Mouse (Mus musculus): ENCODE results near the gene Amh. TPM values are rescaled to one million over a fixed set of nuclear protein-coding genes. Genes with fewer than 3 reads are reported as not detected.

Gene Amh
- polyA plus RNA-seq, 1 experiment, result 0.17 TPM

DNA sequence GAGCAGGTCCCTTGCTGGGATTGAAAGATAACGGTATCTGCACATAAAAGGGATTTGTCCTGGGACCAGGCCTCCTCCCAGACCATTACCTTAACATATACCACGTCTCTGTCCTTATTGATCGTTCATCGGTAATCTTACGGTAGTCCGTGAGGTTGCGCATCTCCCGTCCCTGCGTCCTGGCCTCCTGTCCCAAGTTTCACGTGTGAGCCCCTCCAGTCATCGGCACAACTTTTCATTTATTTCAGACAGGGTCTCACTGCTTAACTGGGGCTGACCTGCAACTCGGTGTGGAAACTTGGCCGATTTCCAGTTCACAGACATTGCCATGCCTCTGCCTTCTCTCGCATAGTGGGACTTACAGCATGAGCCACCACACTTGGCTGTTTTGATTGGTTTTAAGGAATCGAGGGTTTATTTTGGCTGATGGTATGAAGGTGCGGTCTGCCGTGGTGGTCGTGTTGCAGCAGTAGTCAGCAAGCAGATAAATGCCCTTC lies 5.9 kb upstream of the Amh start:
- Histone ChIP-seq H3K27me3 (replicated peaks; ENCODE audit: control insufficient read depth, insufficient read depth, low read length) (no peaks in the 10 kb centered on the region), H3K36me3 (ENCODE audit: control insufficient read depth, insufficient read depth, low read length) (no peaks in the 10 kb centered on the region), H3K27ac (ENCODE audit: insufficient read depth, low read depth, low read length) (peak overlapping the region; percentile 82), H3K4me1 (ENCODE audit: control insufficient read depth, insufficient read depth, low read length) (peaks cover 10% of the 10 kb centered on the region; the same call in 1 of the 2 replicates), H3K4me3 (ENCODE audit: insufficient read depth, low read depth, low read length) (peak overlapping the region; percentile 69)
- TF ChIP-seq CTCF (conservative IDR thresholded peaks at IDR 0.05; ENCODE audit: insufficient read depth, insufficient read length, low read depth, low read length) (no peak), POLR2A (IDR thresholded peaks at IDR 0.05; ENCODE audit: low read depth, low read length) (no peak)
- under 1% methylated on average over 18 of the region's 18 CpGs for WGBS
- DNase-seq, result no peak

DNA sequence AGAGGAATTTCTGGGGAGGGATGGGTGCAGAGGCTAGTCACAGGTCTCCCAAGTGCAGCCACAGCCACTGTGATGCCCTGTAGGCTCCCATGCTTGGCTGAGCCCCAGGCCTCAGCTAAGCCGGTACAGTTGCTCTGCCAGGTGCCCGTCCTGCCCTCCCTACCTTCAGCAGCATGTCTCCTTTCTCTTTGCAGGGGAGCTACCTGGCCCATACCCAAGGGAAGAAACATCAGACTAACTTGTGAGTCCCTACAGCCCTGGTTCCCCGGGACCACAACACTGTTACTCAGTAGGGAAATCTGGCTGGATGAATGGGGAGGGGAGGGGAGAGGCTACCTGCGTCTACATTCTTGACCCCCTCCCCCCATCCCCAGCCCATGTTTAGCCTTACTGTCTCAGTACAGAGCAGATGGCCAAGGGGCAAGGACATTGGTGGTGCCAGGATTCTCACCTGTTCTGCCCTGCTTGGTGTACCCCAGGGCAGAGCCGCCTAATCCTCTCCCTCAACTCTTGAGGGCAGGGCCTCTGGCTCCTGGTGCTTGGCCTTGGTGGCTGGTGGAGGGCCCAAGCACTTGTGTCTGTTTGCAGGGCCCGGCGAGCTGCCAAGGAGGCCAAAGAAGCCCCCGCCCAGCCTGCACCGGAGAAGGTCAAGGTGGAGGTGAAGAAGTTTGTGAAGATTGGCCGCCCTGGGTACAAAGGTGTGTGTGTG lies 2.7 kb upstream of the Amh start:
- Histone ChIP-seq H3K4me3 (ENCODE audit: insufficient read depth, low read depth, low read length) (no peak overlapping the region), H3K27me3 (replicated peaks; ENCODE audit: control insufficient read depth, insufficient read depth, low read length) (no peaks in the 10 kb centered on the region), H3K36me3 (ENCODE audit: control insufficient read depth, insufficient read depth, low read length) (no peaks in the 10 kb centered on the region), H3K27ac (ENCODE audit: insufficient read depth, low read depth, low read length) (no peak overlapping the region), H3K4me1 (ENCODE audit: control insufficient read depth, insufficient read depth, low read length) (peaks cover 7% of the 10 kb centered on the region; the same call in 1 of the 2 replicates)
- 76% methylated on average over 10 of the region's 10 CpGs for WGBS
- no peak for DNase-seq
- TF ChIP-seq POLR2A (IDR thresholded peaks at IDR 0.05; ENCODE audit: low read depth, low read length) (no peak), CTCF (conservative IDR thresholded peaks at IDR 0.05; ENCODE audit: insufficient read depth, insufficient read length, low read depth, low read length) (no peak)

DNA sequence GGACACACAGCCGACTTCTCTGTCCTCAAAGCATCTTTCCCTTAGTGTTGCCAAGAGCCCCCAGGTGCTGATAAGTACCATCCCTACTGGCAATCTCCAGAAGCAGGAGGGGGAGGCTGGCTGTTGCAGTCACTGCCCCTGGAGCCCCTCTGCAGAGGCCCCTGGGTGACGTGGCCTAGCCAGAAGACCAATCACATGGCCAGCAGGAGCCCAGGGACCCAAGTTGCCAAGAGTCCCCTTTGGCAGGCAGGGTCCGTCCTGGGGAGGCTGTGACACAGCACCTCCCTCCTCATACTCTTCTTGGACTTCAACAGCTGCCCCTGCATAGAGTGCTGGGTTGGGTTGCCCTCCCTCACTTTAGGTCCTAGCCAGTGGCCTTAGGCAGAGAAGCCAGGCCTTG lies 2.0 kb upstream of the Amh start:
- H3K4me3 ChIP-seq (ENCODE audit: insufficient read depth, low read depth, low read length), result no peak overlapping the region
- peaks cover 11% of the 10 kb centered on the region; the same call in 1 of the 2 replicates for H3K4me1 ChIP-seq (ENCODE audit: control insufficient read depth, insufficient read depth, low read length)
- no peak for DNase-seq
- WGBS, result 85% methylated on average over 3 of the region's 3 CpGs
- H3K36me3 ChIP-seq (ENCODE audit: control insufficient read depth, insufficient read depth, low read length), result no peaks in the 10 kb centered on the region
- H3K27ac ChIP-seq (ENCODE audit: insufficient read depth, low read depth, low read length), result no peak overlapping the region
- TF ChIP-seq CTCF (conservative IDR thresholded peaks at IDR 0.05; ENCODE audit: insufficient read depth, insufficient read length, low read depth, low read length) (no peak), POLR2A (IDR thresholded peaks at IDR 0.05; ENCODE audit: low read depth, low read length) (no peak)
- no peaks in the 10 kb centered on the region for H3K27me3 ChIP-seq (replicated peaks; ENCODE audit: control insufficient read depth, insufficient read depth, low read length)

DNA sequence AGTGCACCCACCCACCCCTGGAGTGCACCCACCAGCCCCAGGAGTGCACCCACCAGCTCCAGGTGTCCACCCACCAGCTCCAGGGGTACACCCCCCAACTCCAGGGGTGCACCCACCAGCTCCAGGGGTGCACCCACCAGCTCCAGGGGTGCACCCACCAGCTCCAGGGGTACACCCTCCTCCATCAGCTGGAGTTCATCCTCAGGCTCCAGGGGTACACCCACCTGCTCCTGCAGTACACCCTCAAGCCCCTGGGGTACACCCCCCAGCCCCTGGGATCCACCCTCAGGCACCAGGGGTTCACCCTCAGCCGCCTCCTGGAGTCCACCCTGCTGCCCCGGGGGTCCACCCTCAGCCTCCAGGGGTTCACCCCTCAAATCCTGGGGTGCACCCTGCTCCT lies 703 bp upstream of the Amh start:
- Histone ChIP-seq H3K36me3 (ENCODE audit: control insufficient read depth, insufficient read depth, low read length) (no peaks in the 10 kb centered on the region), H3K27ac (ENCODE audit: insufficient read depth, low read depth, low read length) (no peak overlapping the region), H3K4me1 (ENCODE audit: control insufficient read depth, insufficient read depth, low read length) (peaks cover 10% of the 10 kb centered on the region; the same call in 1 of the 2 replicates), H3K4me3 (ENCODE audit: insufficient read depth, low read depth, low read length) (no peak overlapping the region), H3K27me3 (replicated peaks; ENCODE audit: control insufficient read depth, insufficient read depth, low read length) (no peaks in the 10 kb centered on the region)
- 97% methylated on average over 2 of the region's 2 CpGs for WGBS
- no peak for TF ChIP-seq CTCF (conservative IDR thresholded peaks at IDR 0.05; ENCODE audit: insufficient read depth, insufficient read length, low read depth, low read length)
- TF ChIP-seq POLR2A (IDR thresholded peaks at IDR 0.05; ENCODE audit: low read depth, low read length), result no peak
- DNase-seq, result no peak

DNA sequence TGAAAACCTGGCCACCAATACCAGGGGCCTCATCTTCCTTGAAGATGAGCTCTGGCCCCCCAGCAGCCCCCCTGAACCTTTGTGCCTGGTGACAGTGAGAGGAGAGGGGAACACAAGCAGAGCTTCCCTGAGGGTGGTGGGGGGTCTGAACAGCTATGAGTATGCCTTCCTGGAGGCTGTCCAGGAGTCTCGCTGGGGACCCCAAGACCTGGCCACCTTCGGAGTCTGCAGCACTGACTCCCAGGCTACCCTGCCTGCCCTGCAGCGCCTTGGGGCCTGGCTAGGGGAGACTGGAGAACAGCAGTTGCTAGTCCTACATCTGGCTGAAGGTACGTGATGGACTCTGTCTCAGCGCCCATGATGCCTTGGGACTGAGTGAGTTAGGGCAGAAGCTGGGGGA lies 279 bp downstream of the Amh start:
- DNase-seq, result no peak
- Histone ChIP-seq H3K36me3 (ENCODE audit: control insufficient read depth, insufficient read depth, low read length) (no peaks in the 10 kb centered on the region), H3K4me1 (ENCODE audit: control insufficient read depth, insufficient read depth, low read length) (peaks cover 6% of the 10 kb centered on the region; the same call in 1 of the 2 replicates), H3K27ac (ENCODE audit: insufficient read depth, low read depth, low read length) (no peak overlapping the region), H3K27me3 (replicated peaks; ENCODE audit: control insufficient read depth, insufficient read depth, low read length) (no peaks in the 10 kb centered on the region), H3K4me3 (ENCODE audit: insufficient read depth, low read depth, low read length) (no peak overlapping the region)
- WGBS, result 87% methylated on average over 5 of the region's 5 CpGs
- TF ChIP-seq CTCF (conservative IDR thresholded peaks at IDR 0.05; ENCODE audit: insufficient read depth, insufficient read length, low read depth, low read length) (no peak), POLR2A (IDR thresholded peaks at IDR 0.05; ENCODE audit: low read depth, low read length) (no peak)

DNA sequence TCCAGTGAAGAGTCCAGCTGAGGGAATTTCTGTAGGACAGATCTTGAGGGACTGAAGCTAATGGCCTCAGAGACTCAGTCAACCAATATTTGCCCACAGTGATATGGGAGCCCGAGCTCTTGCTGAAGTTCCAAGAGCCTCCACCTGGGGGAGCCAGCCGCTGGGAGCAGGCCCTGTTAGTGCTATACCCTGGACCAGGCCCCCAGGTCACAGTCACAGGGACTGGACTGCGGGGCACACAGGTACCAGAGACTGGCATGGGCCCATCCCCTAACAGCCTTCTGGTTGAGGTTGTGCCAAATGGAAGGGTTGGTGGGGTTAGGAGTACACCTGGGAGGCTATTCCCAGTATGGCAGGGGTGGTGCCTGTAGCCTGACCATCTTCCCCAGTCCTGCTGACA lies 882 bp downstream of the Amh start:
- peak; percentile 67 for TF ChIP-seq CTCF (conservative IDR thresholded peaks at IDR 0.05; ENCODE audit: insufficient read depth, insufficient read length, low read depth, low read length)
- no peak for TF ChIP-seq POLR2A (IDR thresholded peaks at IDR 0.05; ENCODE audit: low read depth, low read length)
- Histone ChIP-seq H3K4me3 (ENCODE audit: insufficient read depth, low read depth, low read length) (no peak overlapping the region), H3K4me1 (ENCODE audit: control insufficient read depth, insufficient read depth, low read length) (peaks cover 6% of the 10 kb centered on the region; the same call in 1 of the 2 replicates), H3K27ac (ENCODE audit: insufficient read depth, low read depth, low read length) (no peak overlapping the region), H3K27me3 (replicated peaks; ENCODE audit: control insufficient read depth, insufficient read depth, low read length) (no peaks in the 10 kb centered on the region), H3K36me3 (ENCODE audit: control insufficient read depth, insufficient read depth, low read length) (no peaks in the 10 kb centered on the region)
- DNase-seq, result peak; percentile 69
- 21% methylated on average over 3 of the region's 3 CpGs for WGBS

DNA sequence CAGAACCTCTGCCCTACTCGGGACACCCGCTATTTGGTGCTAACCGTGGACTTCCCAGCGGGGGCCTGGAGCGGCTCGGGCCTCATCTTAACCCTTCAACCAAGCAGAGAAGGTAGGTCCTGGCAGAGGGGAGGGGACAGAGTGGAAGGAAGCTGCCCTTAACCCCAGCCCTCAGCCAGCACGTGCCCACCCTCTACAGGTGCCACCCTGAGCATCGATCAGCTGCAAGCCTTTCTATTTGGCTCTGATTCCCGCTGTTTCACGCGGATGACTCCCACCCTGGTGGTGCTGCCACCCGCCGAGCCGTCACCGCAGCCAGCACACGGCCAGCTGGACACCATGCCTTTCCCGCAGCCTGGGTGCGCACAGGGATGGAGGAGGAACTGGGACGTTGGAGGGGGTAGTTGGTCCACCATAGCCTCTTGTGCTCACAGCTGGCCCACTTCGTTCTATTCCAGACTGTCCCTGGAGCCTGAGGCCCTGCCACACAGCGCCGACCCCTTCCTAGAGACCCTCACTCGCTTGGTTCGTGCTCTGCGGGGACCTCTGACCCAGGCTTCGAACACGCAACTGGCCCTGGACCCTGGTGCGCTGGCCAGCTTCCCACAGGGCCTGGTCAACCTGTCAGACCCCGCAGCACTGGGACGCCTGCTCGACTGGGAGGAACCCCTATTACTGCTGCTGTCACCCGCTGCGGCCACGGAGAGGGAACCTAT lies 1.5 kb downstream of the Amh start:
- 54% methylated on average over 34 of the region's 34 CpGs for WGBS
- peaks cover 6% of the 10 kb centered on the region; the same call in 1 of the 2 replicates for H3K4me1 ChIP-seq (ENCODE audit: control insufficient read depth, insufficient read depth, low read length)

More for the DNA sequence above, 1.5 kb downstream of the Amh start:
- Histone ChIP-seq H3K27me3 (replicated peaks; ENCODE audit: control insufficient read depth, insufficient read depth, low read length) (no peaks in the 10 kb centered on the region), H3K36me3 (ENCODE audit: control insufficient read depth, insufficient read depth, low read length) (no peaks in the 10 kb centered on the region), H3K27ac (ENCODE audit: insufficient read depth, low read depth, low read length) (no peak overlapping the region), H3K4me3 (ENCODE audit: insufficient read depth, low read depth, low read length) (peak overlapping the region; percentile 49)
- no peak for DNase-seq
- no peak for TF ChIP-seq CTCF (conservative IDR thresholded peaks at IDR 0.05; ENCODE audit: insufficient read depth, insufficient read length, low read depth, low read length)
- no peak for TF ChIP-seq POLR2A (IDR thresholded peaks at IDR 0.05; ENCODE audit: low read depth, low read length)

Measured in kidney, adult 2 months (tissue).